Mouse (Mus musculus) liver, embryonic 14.5 days (tissue): ENCODE results near the gene Arl13b. TPM values are rescaled to one million over a fixed set of nuclear protein-coding genes. Genes with fewer than 3 reads are reported as not detected.

ENCODE experiments used
- ATAC-seq: fragments of 200-750 bp; cut with Nextera tagmentation; 2 replicates; pipeline ENCODE4 v1.8.0; 2017; ENCODE audit warnings: moderate number of reproducible peaks, mild to moderate bottlenecking, moderate library complexity; ENCODE audit not compliant: insufficient read depth
- DNase-seq, 3 experiments: peaks; one replicate each; pipeline ENCODE4 v3.0.0-alpha.2; 2012 to 2013; ENCODE audit warnings: low read depth in 3 of 3, low spot score in 3 of 3
- H3K27ac ChIP-seq: fragments of 300-500 bp; sonication (generic); 2 replicates; pipeline ENCODE4 v1.5.1; 2014; ENCODE audit warnings: moderate library complexity, mild to moderate bottlenecking, control low read depth, inconsistent platforms
- H3K27me3 ChIP-seq: fragments of 300-500 bp; sonication (generic); 2 replicates; pipeline ENCODE4 v1.6.1; 2014; ENCODE audit warnings: mild to moderate bottlenecking, low read length, moderate library complexity; ENCODE audit not compliant: control insufficient read depth, insufficient read depth
- H3K36me3 ChIP-seq: fragments of 300-500 bp; sonication (generic); replicated peaks from 2 replicates; pipeline ENCODE4 v1.6.1; 2014; ENCODE audit warnings: low read depth; ENCODE audit not compliant: control insufficient read depth, insufficient read depth
- H3K4me1 ChIP-seq, 2 experiments: fragments of 200-500 bp in 1 of 2; fragments of 300-500 bp in 1 of 2; sonication (generic) in 1 of 2; replicated peaks; 2 replicates each; pipeline ENCODE4 v1.6.1; 2012 to 2014; ENCODE audit warnings: antibody characterized with exemption in 1 of 2, inconsistent platforms in 1 of 2, low read length in 1 of 2; ENCODE audit not compliant: control insufficient read depth in 2 of 2, insufficient read depth in 2 of 2
- H3K4me2 ChIP-seq: fragments of 300-500 bp; sonication (generic); 2 replicates; pipeline ENCODE4 v1.6.1; 2014; ENCODE audit warnings: low read depth, mild to moderate bottlenecking, control low read depth, moderate library complexity
- H3K4me3 ChIP-seq, 2 experiments: fragments of 200-500 bp in 1 of 2; fragments of 300-500 bp in 1 of 2; sonication (generic) in 1 of 2; 2 replicates each; pipeline ENCODE4 v1.5.1; 2012 to 2014; ENCODE audit warnings: low read depth in 2 of 2, low read length in 2 of 2, mild to moderate bottlenecking in 2 of 2, control low read depth in 1 of 2, inconsistent platforms in 1 of 2, moderate library complexity in 1 of 2; ENCODE audit not compliant: insufficient read depth in 1 of 2
- H3K9ac ChIP-seq: fragments of 300-500 bp; sonication (generic); replicated peaks from 2 replicates; pipeline ENCODE4 v1.6.1; 2014; ENCODE audit warnings: mild to moderate bottlenecking, control low read depth, moderate library complexity
- H3K9me3 ChIP-seq: fragments of 300-500 bp; sonication (generic); 2 replicates; pipeline ENCODE4 v1.6.1; 2016; ENCODE audit warnings: low read length, mixed read lengths; ENCODE audit not compliant: control insufficient read depth
- CTCF ChIP-seq: IDR thresholded peaks from 2 replicates; pipeline ENCODE4 v1.5.1; 2016; ENCODE audit warnings: antibody characterized with exemption, low read depth, control low read depth
- EP300 ChIP-seq: IDR thresholded peaks from 2 replicates; pipeline ENCODE4 v1.6.1; 2016; ENCODE audit warnings: antibody characterized with exemption, low read depth
- WGBS: fragments of 180-500 bp; shearing (Covaris S2); extraction: QIAGEN DNeasy Blood & Tissue Kit; methylation state at CpG from one replicate; pipeline ENCODE4 v1.1.7; 2014; ENCODE audit not compliant: insufficient replicate concordance; 5-methylcytosine and 5-hydroxymethylcytosine counted together
- microRNA-seq: library from miRNA; unstranded; fragments of <30 nt; microRNA quantifications from one replicate; pipeline ENCODE4, GENCODE M21; 2016
- polyA plus RNA-seq, 2 experiments: library from polyadenylated mRNA; depleted of rRNA in 1 of 2; stranded (reverse) in 1 of 2; unstranded in 1 of 2; fragments of >200 nt; fragmentation: Nextera tagmentation in 1 of 2; extraction: Ambion mirVana in 1 of 2; gene quantifications; 2 replicates each; pipeline versions ENCODE4 v1.2.1 to v1.2.3; 2012 to 2014

Arl13b gene
- polyA plus RNA-seq, 2 experiments: 1.9 to 4.3 TPM

DNA sequence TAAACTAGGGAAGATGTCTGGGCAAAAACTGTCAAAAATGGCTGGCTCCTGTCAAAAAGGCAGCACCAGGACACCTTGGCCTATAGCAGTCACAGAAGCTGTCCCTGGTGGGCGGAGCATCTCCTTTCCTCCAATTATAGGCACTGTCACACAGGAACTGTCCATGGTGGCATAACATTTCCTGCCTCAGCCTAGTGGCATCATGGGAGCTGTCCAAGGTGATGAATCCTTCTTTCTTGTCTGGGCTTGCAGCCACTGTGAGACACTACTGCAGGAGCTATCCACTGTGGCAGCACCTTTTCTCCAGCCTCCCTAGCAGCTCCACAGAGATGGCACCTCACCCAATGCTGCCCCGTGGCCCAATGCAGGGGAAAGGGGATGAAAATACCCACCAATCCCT, 88.5 kb downstream of the Arl13b start:
- Histone ChIP-seq H3K27ac (no peak overlapping the region), H3K4me2 (no peak overlapping the region), H3K4me1 (no peaks in the 10 kb centered on the region), H3K4me3 (no peak overlapping the region), H3K27me3 (no peaks in the 10 kb centered on the region), H3K36me3 (no peaks in the 10 kb centered on the region), H3K9me3 (no peaks in the 10 kb centered on the region), H3K9ac (no peak overlapping the region)
- peak; percentile 65; the same call in 1 of the 2 replicates for ATAC-seq
- DNase-seq: peak; percentile 45 to 59 (median 49)
- WGBS: 66% methylated on average over 2 of the region's 2 CpGs
- TF ChIP-seq CTCF (no peak), EP300 (no peak)

- Histone ChIP-seq H3K4me2 (no peak overlapping the region), H3K9ac (no peak overlapping the region), H3K36me3 (no peaks in the 10 kb centered on the region), H3K4me3 (no peak overlapping the region), H3K9me3 (no peaks in the 10 kb centered on the region), H3K27ac (no peak overlapping the region), H3K4me1 (no peaks in the 10 kb centered on the region), H3K27me3 (no peaks in the 10 kb centered on the region)
- 75% methylated on average over 6 of the region's 6 CpGs for WGBS
- no peak for TF ChIP-seq CTCF
- no peak for TF ChIP-seq EP300
- ATAC-seq (no peak), DNase-seq (no peak)
These were observed 91.5 kb downstream of the Arl13b start for GRCm38 (mm10) chr16:62755307-62755706.

DNA sequence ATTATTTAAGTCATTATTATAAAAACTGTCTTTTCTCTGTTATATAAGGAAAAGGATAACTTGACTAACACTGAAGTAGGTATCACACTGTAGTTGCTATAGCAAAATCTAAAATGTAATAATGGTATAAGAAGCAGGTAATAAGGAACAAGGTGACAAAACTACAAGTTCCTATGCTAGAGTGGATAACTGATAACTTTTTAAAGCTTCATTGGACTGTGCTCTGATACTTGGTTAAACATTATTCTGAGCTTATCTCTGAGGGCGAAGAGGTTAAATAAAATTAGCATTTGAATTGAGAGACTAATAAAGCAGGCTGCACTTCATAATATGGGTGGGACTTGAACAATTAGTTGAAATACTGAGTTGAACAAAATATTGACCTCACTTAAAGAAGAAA, 93.2 kb downstream of the Arl13b start:
- Histone ChIP-seq H3K9ac (no peak overlapping the region), H3K27me3 (no peaks in the 10 kb centered on the region), H3K27ac (no peak overlapping the region), H3K4me2 (no peak overlapping the region), H3K4me1 (no peaks in the 10 kb centered on the region), H3K4me3 (no peak overlapping the region), H3K9me3 (no peaks in the 10 kb centered on the region), H3K36me3 (no peaks in the 10 kb centered on the region)
- DNase-seq (no peak), ATAC-seq (no peak)
- 62% methylated on average over 1 of the region's 1 CpGs for WGBS
- no peak for TF ChIP-seq EP300
- TF ChIP-seq CTCF: no peak

GRCm38 (mm10) chr16:62753079-62753478, 93.8 kb downstream of the Arl13b start:
- no peak for ATAC-seq
- no peaks in the 10 kb centered on the region for H3K27me3 ChIP-seq

DNA sequence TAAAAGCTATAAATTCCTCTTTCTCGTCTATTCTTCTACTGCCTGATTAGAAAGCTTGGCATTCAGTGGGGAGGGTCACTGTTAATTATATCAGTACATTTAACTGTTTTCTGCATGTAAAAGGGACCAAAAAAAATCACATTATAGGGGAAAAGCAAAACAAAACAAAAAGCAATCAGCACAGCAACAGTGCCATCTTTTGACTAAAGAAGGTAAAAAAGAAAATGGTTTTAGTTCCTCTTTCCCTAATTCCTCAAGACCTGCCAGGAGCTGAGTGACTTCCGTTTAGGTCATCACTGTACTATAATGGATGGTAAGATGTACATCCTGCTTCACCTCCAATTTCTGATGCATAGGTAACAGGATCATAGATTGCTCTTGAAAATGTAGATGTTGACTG, 101.0 kb downstream of the Arl13b start:
- Histone ChIP-seq H3K4me2 (no peak overlapping the region), H3K9me3 (no peaks in the 10 kb centered on the region), H3K9ac (no peak overlapping the region), H3K27me3 (no peaks in the 10 kb centered on the region), H3K4me1 (no peaks in the 10 kb centered on the region), H3K4me3 (no peak overlapping the region), H3K36me3 (no peaks in the 10 kb centered on the region), H3K27ac (no peak overlapping the region)
- DNase-seq: no peak
- no peak for TF ChIP-seq CTCF
- no peak for TF ChIP-seq EP300
- ATAC-seq: no peak
- 58% methylated on average over 2 of the region's 2 CpGs for WGBS

More at GRCm38 (mm10) chr16:62753079-62753478, 93.8 kb downstream of the Arl13b start:
- WGBS: 76% methylated on average over 4 of the region's 4 CpGs
- no peak for TF ChIP-seq EP300
- TF ChIP-seq CTCF: no peak
- DNase-seq: no peak
- Histone ChIP-seq H3K27ac (no peak overlapping the region), H3K4me1 (no peaks in the 10 kb centered on the region), H3K4me3 (no peak overlapping the region), H3K9me3 (no peaks in the 10 kb centered on the region), H3K4me2 (no peak overlapping the region), H3K36me3 (no peaks in the 10 kb centered on the region), H3K9ac (no peak overlapping the region)

Small RNA genes within 50 kb of the gene (microRNA-seq; reads per million reads assigned to microRNA genes)
- not detected for gene Gm25986

Other genes with a start within 250 kb of the Arl13b start
- 3.1 and 3.8 TPM in 2 replicates for gene Nsun3, start 60.2 kb downstream of the Arl13b start, polyA plus RNA-seq (2012; rRNA removed)
- 5.2 and 5.8 TPM in 2 replicates for gene Nsun3, start 60.2 kb downstream of the Arl13b start, polyA plus RNA-seq (2014; fragmentation: Nextera tagmentation; extraction: Ambion mirVana)
- not detected in 2 replicates for gene Stx19, start 32.4 kb downstream of the Arl13b start, polyA plus RNA-seq (2012; rRNA removed)
- not detected in 2 replicates for gene Stx19, start 32.4 kb downstream of the Arl13b start, polyA plus RNA-seq (2014; fragmentation: Nextera tagmentation; extraction: Ambion mirVana)
- gene Pros1, start 7.3 kb upstream of the Arl13b start, polyA plus RNA-seq (2012; rRNA removed): 2.7 and 4.7 TPM in 2 replicates
- gene Pros1, start 7.3 kb upstream of the Arl13b start, polyA plus RNA-seq (2014; fragmentation: Nextera tagmentation; extraction: Ambion mirVana): 11.3 and 11.7 TPM in 2 replicates